Mouse (Mus musculus): ENCODE measurements around the gene Wfdc21. TPM values are rescaled to one million over a fixed set of nuclear protein-coding genes. Genes with fewer than 3 reads are reported as not detected.

The Wfdc21 gene
- polyA plus RNA-seq, 1 experiment = 706 TPM

DNA sequence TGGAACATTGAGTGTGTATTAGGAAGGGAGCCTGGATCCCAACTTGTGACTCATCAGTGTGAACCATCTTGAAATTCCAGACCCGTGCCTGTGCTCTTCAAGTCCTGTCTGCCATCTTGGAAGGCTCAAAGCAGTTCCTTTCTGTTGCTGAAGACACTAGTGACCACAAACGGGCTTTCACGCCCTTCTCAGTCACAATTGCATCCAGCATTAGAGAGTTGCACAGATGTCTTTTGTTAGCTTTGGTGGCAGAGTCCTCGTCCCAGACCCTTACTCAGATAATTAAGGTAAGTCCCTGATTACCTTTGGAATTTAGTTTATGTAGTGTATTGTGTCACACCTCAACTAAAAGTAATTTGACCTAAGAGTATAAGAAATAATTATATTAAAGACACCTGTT is 22.2 kb downstream of the Wfdc21 start:
- H3K4me3 ChIP-seq (replicated peaks; ENCODE audit: control insufficient read depth, low read depth, low read length) = no peak overlapping the region
- no peak overlapping the region for H3K27ac ChIP-seq (ENCODE audit: control insufficient read depth, insufficient read depth, low read depth, low read length, poor library complexity)
- TF ChIP-seq POLR2A (IDR thresholded peaks at IDR 0.05; ENCODE audit: borderline replicate concordance, control insufficient read depth, low read depth, low read length) = no peak
- no peak for TF ChIP-seq CTCF (IDR thresholded peaks at IDR 0.05; ENCODE audit: control insufficient read depth, insufficient read depth, low read length)
- WGBS = 87% methylated on average over 4 of the region's 4 CpGs
- no peaks in the 10 kb centered on the region for H3K4me1 ChIP-seq (ENCODE audit: control insufficient read depth, insufficient read depth, low read length)

- no peak overlapping the region for H3K27ac ChIP-seq (ENCODE audit: control insufficient read depth, insufficient read depth, low read depth, low read length, poor library complexity)
- H3K4me1 ChIP-seq (ENCODE audit: control insufficient read depth, insufficient read depth, low read length) = no peaks in the 10 kb centered on the region
- no peak overlapping the region for H3K4me3 ChIP-seq (replicated peaks; ENCODE audit: control insufficient read depth, low read depth, low read length)
- 88% methylated on average over 7 of the region's 7 CpGs for WGBS
- TF ChIP-seq CTCF (IDR thresholded peaks at IDR 0.05; ENCODE audit: control insufficient read depth, insufficient read depth, low read length) = no peak
- TF ChIP-seq POLR2A (IDR thresholded peaks at IDR 0.05; ENCODE audit: borderline replicate concordance, control insufficient read depth, low read depth, low read length) = no peak
These were observed 24.3 kb downstream of the Wfdc21 start for GRCm38 (mm10) chr11:83771014-83771413.

- 89% methylated on average over 6 of the region's 6 CpGs for WGBS
- H3K4me1 ChIP-seq (ENCODE audit: control insufficient read depth, insufficient read depth, low read length) = no peaks in the 10 kb centered on the region; the same call in 1 of the 2 replicates
- TF ChIP-seq CTCF (IDR thresholded peaks at IDR 0.05; ENCODE audit: control insufficient read depth, insufficient read depth, low read length) (no peak), POLR2A (IDR thresholded peaks at IDR 0.05; ENCODE audit: borderline replicate concordance, control insufficient read depth, low read depth, low read length) (no peak)
- no peak overlapping the region for H3K27ac ChIP-seq (ENCODE audit: control insufficient read depth, insufficient read depth, low read depth, low read length, poor library complexity)
- no peak overlapping the region for H3K4me3 ChIP-seq (replicated peaks; ENCODE audit: control insufficient read depth, low read depth, low read length)
These were observed 25.6 kb downstream of the Wfdc21 start for GRCm38 (mm10) chr11:83772341-83772740.

- no peak overlapping the region for H3K4me3 ChIP-seq (replicated peaks; ENCODE audit: control insufficient read depth, low read depth, low read length)
- 88% methylated on average over 16 of the region's 16 CpGs for WGBS
- no peak overlapping the region for H3K27ac ChIP-seq (ENCODE audit: control insufficient read depth, insufficient read depth, low read depth, low read length, poor library complexity)
- TF ChIP-seq CTCF (IDR thresholded peaks at IDR 0.05; ENCODE audit: control insufficient read depth, insufficient read depth, low read length) = no peak
- no peak for TF ChIP-seq POLR2A (IDR thresholded peaks at IDR 0.05; ENCODE audit: borderline replicate concordance, control insufficient read depth, low read depth, low read length)
- no peaks in the 10 kb centered on the region; the same call in 1 of the 2 replicates for H3K4me1 ChIP-seq (ENCODE audit: control insufficient read depth, insufficient read depth, low read length)
These were observed 27.0 kb downstream of the Wfdc21 start for GRCm38 (mm10) chr11:83773691-83774090.

- WGBS = 86% methylated on average over 11 of the region's 11 CpGs
- no peak overlapping the region for H3K27ac ChIP-seq (ENCODE audit: control insufficient read depth, insufficient read depth, low read depth, low read length, poor library complexity)
- H3K4me1 ChIP-seq (ENCODE audit: control insufficient read depth, insufficient read depth, low read length) = no peaks in the 10 kb centered on the region; the same call in 1 of the 2 replicates
- H3K4me3 ChIP-seq (replicated peaks; ENCODE audit: control insufficient read depth, low read depth, low read length) = no peak overlapping the region
- TF ChIP-seq POLR2A (IDR thresholded peaks at IDR 0.05; ENCODE audit: borderline replicate concordance, control insufficient read depth, low read depth, low read length) (no peak), CTCF (IDR thresholded peaks at IDR 0.05; ENCODE audit: control insufficient read depth, insufficient read depth, low read length) (no peak)
These were observed 27.6 kb downstream of the Wfdc21 start for GRCm38 (mm10) chr11:83774324-83774723.

DNA sequence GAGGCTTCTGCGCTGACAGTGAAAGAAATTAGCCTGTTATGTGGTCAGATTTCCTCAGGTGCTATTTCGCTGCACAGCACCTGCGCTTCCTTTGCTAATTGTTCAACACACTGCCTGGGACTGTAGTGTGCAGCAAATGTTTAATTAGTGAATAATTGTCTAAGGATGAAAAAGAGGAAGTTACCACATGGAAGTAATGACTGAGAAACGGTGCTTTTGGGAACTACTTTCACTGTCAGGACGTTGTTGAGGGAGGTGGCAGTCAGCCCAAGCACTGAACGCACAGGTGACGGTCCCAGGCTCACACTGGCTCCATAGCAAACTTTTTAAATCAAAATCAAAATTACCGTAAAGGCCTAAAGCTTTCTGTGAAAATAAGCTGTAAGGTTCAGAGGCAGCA is 30.1 kb downstream of the Wfdc21 start:
- WGBS = 46% methylated on average over 8 of the region's 8 CpGs
- TF ChIP-seq CTCF (IDR thresholded peaks at IDR 0.05; ENCODE audit: control insufficient read depth, insufficient read depth, low read length) (no peak), POLR2A (IDR thresholded peaks at IDR 0.05; ENCODE audit: borderline replicate concordance, control insufficient read depth, low read depth, low read length) (no peak)
- H3K4me3 ChIP-seq (replicated peaks; ENCODE audit: control insufficient read depth, low read depth, low read length) = no peak overlapping the region
- no peaks in the 10 kb centered on the region; the same call in 1 of the 2 replicates for H3K4me1 ChIP-seq (ENCODE audit: control insufficient read depth, insufficient read depth, low read length)
- H3K27ac ChIP-seq (ENCODE audit: control insufficient read depth, insufficient read depth, low read depth, low read length, poor library complexity) = no peak overlapping the region

- WGBS = 86% methylated on average over 14 of the region's 14 CpGs
- Histone ChIP-seq H3K4me3 (replicated peaks; ENCODE audit: control insufficient read depth, low read depth, low read length) (no peak overlapping the region), H3K4me1 (ENCODE audit: control insufficient read depth, insufficient read depth, low read length) (peaks cover 2% of the 10 kb centered on the region; the same call in 1 of the 2 replicates), H3K27ac (ENCODE audit: control insufficient read depth, insufficient read depth, low read depth, low read length, poor library complexity) (no peak overlapping the region)
- TF ChIP-seq POLR2A (IDR thresholded peaks at IDR 0.05; ENCODE audit: borderline replicate concordance, control insufficient read depth, low read depth, low read length) = no peak
- no peak for TF ChIP-seq CTCF (IDR thresholded peaks at IDR 0.05; ENCODE audit: control insufficient read depth, insufficient read depth, low read length)
These were observed 37.3 kb downstream of the Wfdc21 start for GRCm38 (mm10) chr11:83783931-83784600.

GRCm38 (mm10) chr11:83784661-83785060 is 37.9 kb downstream of the Wfdc21 start:
- no peak for TF ChIP-seq CTCF (IDR thresholded peaks at IDR 0.05; ENCODE audit: control insufficient read depth, insufficient read depth, low read length)
- TF ChIP-seq POLR2A (IDR thresholded peaks at IDR 0.05; ENCODE audit: borderline replicate concordance, control insufficient read depth, low read depth, low read length) = no peak
- Histone ChIP-seq H3K4me3 (replicated peaks; ENCODE audit: control insufficient read depth, low read depth, low read length) (no peak overlapping the region), H3K27ac (ENCODE audit: control insufficient read depth, insufficient read depth, low read depth, low read length, poor library complexity) (no peak overlapping the region), H3K4me1 (ENCODE audit: control insufficient read depth, insufficient read depth, low read length) (peaks cover 2% of the 10 kb centered on the region; the same call in 1 of the 2 replicates)
- 69% methylated on average over 2 of the region's 2 CpGs for WGBS

Data from bone marrow, adult 2 months (tissue).